Mouse (Mus musculus): Measurements from ENCODE around the gene Ccdc22. TPM values are rescaled to one million over a fixed set of nuclear protein-coding genes. Genes with fewer than 3 reads are reported as not detected.

The Ccdc22 gene
- total RNA-seq (2023) = 19.2 to 22.5 TPM (median 20.0 TPM) in 4 replicates

DNA sequence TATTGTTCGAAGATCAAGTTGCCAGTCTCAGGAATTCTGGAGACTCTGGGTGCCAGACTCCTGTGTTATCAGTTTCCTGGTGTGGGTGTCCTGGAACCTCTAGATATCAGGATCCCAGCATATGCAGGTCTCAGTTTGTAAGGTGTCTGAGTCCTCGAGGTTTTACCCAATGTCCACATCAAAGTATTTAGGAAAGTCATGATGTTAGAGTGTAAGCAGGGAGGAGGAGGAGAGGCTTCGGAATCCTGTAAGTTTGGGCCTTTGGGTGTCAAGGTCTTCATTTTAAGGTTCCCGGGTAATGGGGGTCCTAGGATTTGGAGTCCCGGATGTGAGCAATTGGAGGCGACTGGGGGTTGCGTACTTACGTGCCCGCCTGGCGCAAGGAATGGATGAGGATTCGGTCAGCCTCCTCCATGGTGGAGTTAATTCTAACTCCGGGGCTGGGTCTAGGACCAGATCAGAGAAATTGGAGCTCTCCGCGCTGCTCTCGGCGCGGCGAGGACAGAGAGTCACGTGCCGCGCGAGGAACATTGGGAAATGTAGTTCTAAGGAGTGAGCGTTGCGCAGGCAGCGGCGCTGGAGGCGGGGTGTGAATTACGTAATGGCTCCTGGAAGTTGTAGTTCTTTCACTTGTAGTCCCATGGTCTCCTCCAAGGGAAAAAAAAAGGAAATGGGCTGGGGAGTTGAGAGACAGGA is at the start of gene Ccdc22:
Ccdc22 (minus strand) TSS at position 639 of the 696 bp plus-strand sequence.

DNA sequence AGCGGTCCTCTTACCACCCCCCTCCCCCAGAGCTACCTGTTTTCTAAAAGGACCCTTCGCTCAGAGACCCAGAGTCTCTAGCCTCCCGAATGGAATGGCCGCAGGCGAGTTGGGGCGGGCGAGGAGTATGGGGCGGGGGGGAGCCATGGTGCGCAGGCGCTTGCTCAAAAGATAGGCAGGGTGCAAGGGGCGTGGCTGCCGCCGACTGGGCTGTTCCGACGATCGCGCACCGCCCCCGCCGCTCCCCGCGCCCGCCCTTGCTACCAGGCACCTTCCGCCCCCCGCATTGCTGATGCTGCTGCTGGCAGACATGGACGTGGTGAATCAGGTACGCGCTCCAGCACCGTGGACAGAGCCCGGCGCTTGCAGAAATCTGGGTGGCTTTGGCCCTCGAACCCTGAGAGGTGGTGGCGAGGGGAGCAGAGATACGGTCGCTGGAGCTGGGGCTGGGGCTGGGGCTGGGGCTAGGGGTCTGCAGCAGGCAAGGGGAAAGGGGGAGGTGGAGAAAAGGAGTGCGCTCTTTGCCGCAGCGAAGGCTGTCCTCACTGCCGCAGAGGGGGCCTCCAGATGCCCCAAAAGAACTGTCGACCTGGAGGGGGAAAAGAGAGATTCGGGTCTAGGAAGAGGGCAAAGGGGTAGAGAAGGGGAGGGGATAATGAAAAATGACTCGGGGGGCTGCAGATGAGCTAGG is 33.2 kb upstream of the Ccdc22 start, which contains the start of gene Syp:
Syp (plus strand) TSS at position 71 of the 691 bp plus-strand sequence.

DNA sequence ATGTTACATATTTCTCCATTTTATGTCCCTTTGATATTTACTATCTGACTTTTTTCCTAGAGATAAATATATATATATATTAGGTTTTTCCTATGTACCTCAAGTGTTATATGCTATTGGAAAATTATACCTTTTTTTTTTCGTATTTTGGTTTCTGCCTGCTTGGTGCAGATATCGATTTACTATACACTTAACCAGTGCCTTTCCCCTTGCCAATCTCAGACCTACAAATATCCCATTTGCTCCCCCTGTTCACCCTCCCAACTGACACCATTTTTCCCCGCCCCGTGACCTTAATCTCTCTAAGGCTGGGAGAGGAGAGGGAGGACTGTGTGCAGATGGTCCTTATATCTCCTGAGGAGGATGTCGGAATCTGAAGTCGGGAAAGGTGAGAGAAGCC is 1.5 kb upstream of the Ccdc22 start, which contains the start of gene Cacna1f:
Cacna1f (plus strand) TSS at position 301 of the 400 bp plus-strand sequence.

DNA sequence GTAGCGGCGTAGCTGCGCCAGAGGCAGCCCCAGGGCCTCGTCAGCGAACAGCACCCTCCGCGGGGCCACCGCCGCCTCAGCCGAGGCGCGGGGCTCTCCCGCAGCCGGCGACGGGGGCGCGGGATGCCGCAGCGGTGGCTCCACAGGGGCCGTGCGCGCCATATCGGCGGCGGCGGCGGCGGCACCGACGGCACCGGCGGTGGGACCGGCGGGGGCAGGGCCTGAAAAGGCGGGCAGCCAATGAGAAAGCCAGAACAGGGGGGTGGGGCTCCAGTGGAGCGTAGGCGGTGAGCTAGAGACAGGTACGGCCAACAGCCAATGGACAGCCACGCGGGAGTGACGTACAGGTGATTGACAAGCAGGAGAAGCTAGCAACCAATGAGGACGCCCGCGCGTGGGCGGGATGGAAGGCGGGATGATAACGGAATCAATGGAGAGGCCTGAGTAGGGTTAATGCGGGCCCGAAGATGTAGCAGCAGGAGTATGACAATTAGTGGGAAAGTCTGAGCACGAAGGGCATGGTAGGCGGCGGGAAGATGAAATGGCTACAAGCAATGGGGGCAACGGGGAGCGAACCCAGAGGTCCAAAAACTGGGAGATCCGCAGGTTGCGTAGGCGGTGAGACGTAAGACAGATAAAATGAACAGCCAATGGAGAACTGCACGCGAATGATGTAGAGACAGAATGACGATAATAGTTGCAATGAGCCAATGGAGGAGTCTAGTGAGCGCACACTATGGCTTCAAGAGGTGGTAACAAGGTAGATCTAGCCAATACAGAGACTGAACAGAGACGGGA is 31.0 kb downstream of the Ccdc22 start, which contains the start of gene Ppp1r3f:
Ppp1r3f (minus strand) TSS at position 197 of the 798 bp plus-strand sequence.

DNA sequence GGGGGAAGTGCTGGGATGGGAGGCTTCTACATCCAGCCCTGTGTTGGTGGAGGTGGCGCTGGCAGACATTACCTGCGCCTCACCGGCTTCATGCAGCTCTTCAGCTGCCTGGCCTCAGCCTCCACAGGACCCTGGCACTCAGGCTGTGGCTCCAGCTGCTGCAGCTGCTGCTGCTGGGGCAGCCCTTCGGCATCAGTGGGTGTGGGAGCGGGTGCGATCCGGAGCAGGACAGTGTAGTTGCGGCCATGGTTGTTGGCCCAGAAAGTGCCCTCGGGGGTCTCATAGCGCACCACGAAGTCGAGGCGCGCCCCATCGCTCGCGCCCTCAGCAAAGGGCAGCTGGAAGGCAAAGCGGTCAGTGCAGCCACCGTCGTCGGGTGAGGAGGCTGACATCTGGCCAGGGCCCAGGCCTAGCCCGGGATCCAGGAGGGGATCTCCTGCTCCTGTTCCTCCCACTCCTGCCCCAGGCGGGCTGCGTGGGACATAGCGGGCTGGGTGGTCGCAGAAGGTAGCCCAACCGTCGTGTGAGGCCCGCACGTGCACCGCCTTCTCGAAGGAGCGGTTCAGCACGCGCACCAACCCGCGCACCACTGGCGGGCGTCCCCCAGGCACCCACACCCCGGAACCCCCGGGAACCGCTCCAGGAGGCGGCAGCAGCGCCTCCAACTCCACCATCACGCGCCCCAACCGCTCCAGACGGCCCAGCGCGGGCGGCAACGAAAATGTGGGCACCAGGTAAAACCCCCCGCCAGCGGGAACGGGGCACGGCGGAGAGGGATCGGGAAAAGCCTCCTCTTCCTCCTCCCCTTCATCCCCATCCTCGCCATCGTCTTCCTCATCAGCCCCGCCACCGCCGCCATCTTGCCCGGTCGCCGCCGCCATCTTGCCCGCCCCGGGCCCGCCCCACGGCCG is 31.9 kb downstream of the Ccdc22 start, which contains the start of gene Foxp3:
Foxp3 (plus strand) TSS at position 469 of the 911 bp plus-strand sequence.

Other genes with a start within 250 kb of the Ccdc22 start
- 0.48 to 0.81 TPM (median 0.60 TPM) in 4 replicates for gene Usp27x, start 229.7 kb downstream of the Ccdc22 start, total RNA-seq (2023)
- 0.49 TPM in 1 of 4 replicates, not detected in the others for gene Foxp3, start 31.9 kb downstream of the Ccdc22 start, total RNA-seq (2023)
- gene Ppp1r3f, start 31.2 kb downstream of the Ccdc22 start, total RNA-seq (2023) = 5.1 to 6.6 TPM (median 5.3 TPM) in 4 replicates
- not detected in 4 replicates for gene Cacna1f, start 1.6 kb upstream of the Ccdc22 start, total RNA-seq (2023)
- 0.36 to 0.58 TPM (median 0.56 TPM) in 3 of 4 replicates, not detected in the other for gene Syp, start 33.0 kb upstream of the Ccdc22 start, total RNA-seq (2023)
- gene Prickle3, start 51.7 kb upstream of the Ccdc22 start, total RNA-seq (2023) = 24.4 to 28.3 TPM (median 25.8 TPM) in 4 replicates
- 85.6 to 91.6 TPM (median 88.3 TPM) in 4 replicates for gene Plp2, start 65.9 kb upstream of the Ccdc22 start, total RNA-seq (2023)
- gene Magix, start 75.7 kb upstream of the Ccdc22 start, total RNA-seq (2023) = not detected in 4 replicates
- 45.1 to 48.2 TPM (median 46.2 TPM) in 4 replicates for gene Gpkow, start 91.6 kb upstream of the Ccdc22 start, total RNA-seq (2023)
- gene Wdr45, start 108.8 kb upstream of the Ccdc22 start, total RNA-seq (2023) = 58.2 to 89.6 TPM (median 70.2 TPM) in 4 replicates
- not detected in 4 replicates for gene Gm45208, start 116.7 kb upstream of the Ccdc22 start, total RNA-seq (2023)
- gene Praf2, start 122.9 kb upstream of the Ccdc22 start, total RNA-seq (2023) = 9.6 to 13.9 TPM (median 12.0 TPM) in 4 replicates
- not detected in 4 replicates for gene Ccdc120, start 145.4 kb upstream of the Ccdc22 start, total RNA-seq (2023)
- gene Tfe3, start 157.0 kb upstream of the Ccdc22 start, total RNA-seq (2023) = 26.2 to 36.6 TPM (median 32.7 TPM) in 4 replicates
- 277 to 286 TPM (median 284 TPM) in 4 replicates for gene Gripap1, start 184.2 kb upstream of the Ccdc22 start, total RNA-seq (2023)
- gene Kcnd1, start 216.8 kb upstream of the Ccdc22 start, total RNA-seq (2023) = 1.5 to 2.4 TPM (median 1.9 TPM) in 4 replicates
- 168 to 185 TPM (median 181 TPM) in 4 replicates for gene Otud5, start 235.8 kb upstream of the Ccdc22 start, total RNA-seq (2023)

All from B cell, adult 62 days (primary cell).